Mouse (Mus musculus) cerebellum, postnatal 25 days (tissue): ENCODE measurements around the gene Fam71f2.

Experiments
- DNase-seq, 2 experiments: peaks; one replicate each; pipeline ENCODE4 v3.0.0; 2021; ENCODE audit warnings: mixed read lengths in 2 of 2

Fam71f2 gene

DNA sequence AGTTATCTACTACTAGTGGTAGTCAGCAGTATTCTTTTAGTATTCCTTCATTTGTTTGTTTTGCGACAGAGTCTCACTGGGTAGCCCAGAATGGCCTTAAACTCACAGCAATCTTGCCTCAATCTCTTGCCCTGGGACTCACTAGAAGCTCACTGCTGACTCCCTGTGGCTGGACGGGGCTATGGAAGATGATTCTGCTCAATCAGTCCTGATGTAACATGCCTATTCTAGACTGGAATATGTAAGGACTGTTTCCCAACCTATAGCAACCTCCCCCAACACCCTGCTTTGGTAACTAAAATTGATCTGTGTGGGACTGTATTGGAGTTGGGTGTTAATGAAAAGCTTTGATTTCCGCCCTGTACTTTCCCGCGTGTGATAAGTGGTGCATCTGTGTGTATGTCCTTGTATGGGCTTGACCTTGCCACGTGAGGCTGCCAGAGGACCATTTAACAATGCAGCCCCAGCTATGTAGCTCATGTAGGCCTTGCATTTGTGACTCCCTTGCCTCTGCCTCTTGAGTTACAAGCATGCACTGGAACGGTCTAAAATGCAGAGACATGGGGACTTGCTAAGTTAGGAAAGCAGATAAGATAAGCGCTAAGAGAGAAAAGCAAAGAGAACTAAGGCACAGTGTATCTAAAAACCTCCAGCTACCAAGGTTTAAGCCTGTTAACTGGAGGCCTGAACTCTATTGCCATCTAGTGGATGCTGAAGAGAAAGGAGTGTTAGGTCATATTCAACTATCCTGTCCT is 703 bp upstream of the Fam71f2 start:
- DNase-seq: peak; percentile 18 to 47

- DNase-seq: no peak
These were observed 1.3 kb downstream of the Fam71f2 start for GRCm38 (mm10) chr6:29280671-29281070.

DNA sequence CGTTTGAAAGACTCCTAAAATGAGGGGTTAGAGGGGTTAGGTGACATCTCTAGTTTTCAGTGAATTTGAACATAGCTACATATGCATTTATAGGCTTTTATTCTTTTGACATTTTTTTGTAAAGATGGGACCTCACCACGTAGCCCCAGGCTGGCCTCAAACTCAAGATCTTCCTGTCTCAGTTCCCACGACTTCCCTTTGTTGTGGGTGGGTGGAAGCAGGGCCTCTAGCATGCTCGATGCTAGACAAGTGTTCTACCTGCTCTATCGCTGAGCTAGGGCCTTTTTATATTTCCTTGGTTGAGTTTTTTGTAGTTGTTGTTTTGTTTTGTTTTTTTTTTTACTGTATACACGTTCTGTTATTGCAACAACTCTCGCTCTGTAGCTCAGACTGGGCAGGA is 7.5 kb downstream of the Fam71f2 start:
- no peak for DNase-seq

DNA sequence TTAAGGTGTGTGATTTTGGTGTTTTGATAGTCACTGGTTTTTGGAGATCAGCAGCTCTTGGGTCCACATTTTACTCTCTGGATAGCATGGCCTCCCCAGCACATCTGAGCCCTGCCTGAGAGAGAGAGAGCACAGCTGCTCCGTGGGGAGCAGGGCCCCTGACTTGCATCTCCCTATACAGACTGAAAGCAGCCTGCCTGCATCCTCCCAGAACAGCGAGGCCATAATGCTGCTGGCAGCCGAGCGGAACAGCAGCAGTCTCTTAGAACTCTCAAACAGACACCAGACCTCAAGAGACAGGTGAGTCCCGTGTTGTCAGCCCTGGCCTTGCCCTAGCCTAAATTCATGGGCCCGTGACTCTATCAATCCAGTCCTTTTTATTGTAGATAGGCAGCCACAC is 8.1 kb downstream of the Fam71f2 start:
- no peak for DNase-seq

DNA sequence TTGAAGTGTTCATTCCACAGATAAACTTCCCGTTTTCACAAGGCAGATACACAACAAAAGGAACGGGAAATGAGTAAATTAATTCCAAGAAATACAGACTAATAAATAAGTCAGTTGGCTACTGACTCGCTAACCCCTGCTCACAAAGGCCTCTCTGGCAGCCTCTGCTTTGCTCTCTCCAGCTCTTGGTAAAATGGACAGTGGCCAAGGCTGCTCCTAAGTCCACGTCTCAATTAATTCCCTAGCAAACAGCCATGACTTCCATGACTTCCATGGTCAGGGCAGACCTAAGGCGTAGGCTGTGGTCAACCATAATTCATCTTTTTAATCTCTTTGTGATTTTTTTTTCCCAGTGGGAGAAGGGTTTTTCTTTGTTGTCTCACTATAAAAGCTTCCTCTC is 8.6 kb downstream of the Fam71f2 start:
- no peak for DNase-seq

GRCm38 (mm10) chr6:29288651-29289050 is 9.3 kb downstream of the Fam71f2 start:
- DNase-seq: no peak

DNA sequence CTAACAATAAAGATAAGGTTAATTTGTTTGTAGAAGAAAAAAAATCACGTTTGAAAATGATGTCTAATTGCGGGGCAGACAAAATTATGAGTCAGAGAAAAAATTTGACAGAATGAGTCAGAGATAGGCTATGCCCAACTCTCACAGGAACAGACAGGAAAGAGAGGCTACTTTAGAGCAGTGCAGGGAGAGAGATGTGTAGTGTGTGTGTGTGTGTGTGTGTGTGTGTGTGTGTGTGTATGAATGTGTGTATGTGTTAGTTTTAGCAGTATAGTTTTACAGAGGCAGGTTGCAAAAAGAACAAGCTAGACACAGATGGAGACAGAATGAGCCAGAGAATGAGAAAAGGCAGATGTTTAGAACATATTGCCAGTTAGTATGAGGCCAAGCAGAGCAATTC is 19.7 kb downstream of the Fam71f2 start:
- DNase-seq: no peak

- peak in 1 of 2 experiments; percentile 22 for DNase-seq
These were observed 23.9 kb downstream of the Fam71f2 start for GRCm38 (mm10) chr6:29303251-29303650.

- no peak for DNase-seq
These were observed 24.3 kb downstream of the Fam71f2 start for GRCm38 (mm10) chr6:29303726-29304125.

GRCm38 (mm10) chr6:29305462-29305861 is 26.1 kb downstream of the Fam71f2 start:
- no peak for DNase-seq

DNA sequence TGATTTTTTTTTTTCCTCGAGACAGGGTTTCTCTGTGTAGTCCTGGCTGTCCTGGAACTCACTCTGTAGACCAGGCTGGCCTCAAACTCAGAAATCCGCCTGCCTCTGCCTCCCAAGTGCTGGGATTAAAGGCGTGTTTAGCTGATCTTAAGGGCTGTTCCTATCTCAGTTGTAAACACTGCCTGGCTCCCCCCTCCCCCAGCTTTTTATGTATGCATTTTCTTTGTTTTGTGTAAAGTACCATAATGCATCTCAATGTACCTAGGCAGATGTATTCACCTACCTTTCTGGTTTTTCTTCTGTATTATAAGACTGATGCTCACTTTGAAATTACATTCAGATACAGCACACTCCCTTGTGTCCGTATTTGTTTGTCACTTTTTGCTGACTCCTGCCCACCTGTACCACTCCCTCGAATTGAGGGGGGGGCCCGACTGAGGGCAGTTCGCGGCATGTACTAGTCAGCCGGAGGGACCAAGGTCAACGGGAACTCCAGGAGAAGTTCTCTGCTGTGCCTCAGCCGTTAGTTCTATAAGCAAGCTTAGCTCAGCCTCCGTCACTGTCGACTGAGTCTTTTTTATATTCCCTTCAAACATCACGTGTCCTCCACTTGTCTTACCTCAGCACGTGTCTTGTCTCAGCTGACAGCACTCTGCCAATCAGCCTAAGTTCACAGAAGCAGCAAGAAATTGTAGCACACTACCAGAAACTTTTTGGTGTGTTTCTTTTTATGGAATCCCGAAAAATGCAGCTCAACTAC is 29.6 kb downstream of the Fam71f2 start:
- no peak for DNase-seq

GRCm38 (mm10) chr6:29313690-29314202 is 34.4 kb downstream of the Fam71f2 start:
- no peak for DNase-seq

DNA sequence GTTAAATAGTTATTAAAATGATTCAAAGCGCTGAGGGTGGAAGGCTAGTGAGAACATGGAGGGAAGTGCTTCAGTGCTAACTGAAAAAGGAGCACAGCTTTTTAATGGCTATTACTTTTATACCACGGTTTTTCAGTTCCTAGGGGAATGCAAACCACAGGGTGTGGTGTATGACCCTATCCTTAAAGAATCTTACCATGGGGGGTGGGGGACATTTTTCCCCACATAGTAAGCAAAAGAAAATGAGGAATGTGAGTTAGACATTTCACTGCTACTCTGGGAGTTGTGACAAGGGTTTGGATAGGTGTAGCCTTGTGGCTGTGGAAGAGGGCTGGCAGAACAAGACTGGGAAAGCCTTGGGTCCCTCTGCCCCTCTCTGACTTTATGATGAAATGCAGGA is 37.9 kb downstream of the Fam71f2 start:
- no peak for DNase-seq

GRCm38 (mm10) chr6:29317941-29318340 is 38.5 kb downstream of the Fam71f2 start:
- DNase-seq: no peak

DNA sequence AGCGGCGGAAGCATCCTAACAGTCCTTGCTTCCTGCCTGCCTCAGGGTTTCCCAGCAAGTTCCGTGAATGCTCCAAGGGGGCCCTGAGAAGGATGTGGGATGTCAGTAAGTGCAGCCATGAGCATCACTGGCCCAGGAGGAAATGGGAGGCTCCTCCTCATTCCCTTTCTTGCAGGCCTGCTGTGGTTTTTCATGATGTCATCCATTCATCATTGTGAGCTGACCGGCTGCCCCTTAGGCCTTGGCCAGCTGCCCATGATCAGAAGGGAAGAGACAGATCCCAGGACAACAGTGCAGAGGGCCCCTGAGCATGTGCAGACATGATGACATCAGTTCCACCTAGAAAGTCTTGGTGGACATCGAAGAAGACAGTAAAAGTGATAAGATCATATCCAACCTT is 39.5 kb downstream of the Fam71f2 start, which contains the start of gene Fam71f1:
Gene Fam71f1, plus strand, starts transcription at position 262 of the 400 bp plus-strand sequence.
- DNase-seq: peak in 1 of 2 experiments; percentile 9

DNA sequence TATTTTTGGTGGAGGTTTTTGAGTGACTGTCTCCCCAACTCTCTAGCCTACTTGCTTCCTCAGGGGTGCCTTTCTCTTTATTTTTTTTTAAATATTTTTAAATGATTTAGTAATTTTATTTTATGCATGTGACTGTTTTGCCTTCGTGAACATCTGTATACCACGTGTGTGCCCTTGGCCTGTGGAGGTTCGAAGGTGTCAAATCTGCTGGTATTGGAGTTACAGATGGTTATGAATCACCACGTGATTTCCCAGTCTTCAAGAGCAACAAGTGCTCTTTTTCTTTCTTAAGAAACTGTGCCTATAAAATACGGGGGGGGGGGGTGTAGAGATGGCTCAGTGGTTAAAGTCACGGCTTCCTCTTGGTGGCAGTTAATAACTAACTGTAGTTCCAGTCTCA is 42.2 kb downstream of the Fam71f2 start:
- no peak for DNase-seq

- DNase-seq: no peak
These were observed 42.8 kb downstream of the Fam71f2 start for GRCm38 (mm10) chr6:29322147-29322546.

GRCm38 (mm10) chr6:29322735-29323134 is 43.3 kb downstream of the Fam71f2 start:
- DNase-seq: no peak

DNA sequence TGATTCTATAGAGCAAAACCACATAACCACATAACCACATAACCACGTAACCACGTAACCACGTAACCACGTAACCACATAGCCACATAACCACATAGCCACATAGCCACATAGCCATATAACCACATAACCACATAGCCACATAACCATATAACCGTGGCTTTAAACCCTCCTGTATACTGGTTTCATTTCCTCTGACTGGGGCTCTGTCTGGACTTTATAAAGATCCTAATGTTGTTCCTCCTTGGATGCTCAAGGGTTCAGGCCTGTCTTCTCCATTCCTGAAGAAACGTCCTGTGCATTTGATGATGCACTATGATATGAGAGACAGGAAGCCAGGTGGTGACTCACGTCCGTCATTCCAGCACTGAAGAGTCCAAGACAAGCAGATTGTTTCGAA is 47.6 kb downstream of the Fam71f2 start:
- DNase-seq: no peak

DNA sequence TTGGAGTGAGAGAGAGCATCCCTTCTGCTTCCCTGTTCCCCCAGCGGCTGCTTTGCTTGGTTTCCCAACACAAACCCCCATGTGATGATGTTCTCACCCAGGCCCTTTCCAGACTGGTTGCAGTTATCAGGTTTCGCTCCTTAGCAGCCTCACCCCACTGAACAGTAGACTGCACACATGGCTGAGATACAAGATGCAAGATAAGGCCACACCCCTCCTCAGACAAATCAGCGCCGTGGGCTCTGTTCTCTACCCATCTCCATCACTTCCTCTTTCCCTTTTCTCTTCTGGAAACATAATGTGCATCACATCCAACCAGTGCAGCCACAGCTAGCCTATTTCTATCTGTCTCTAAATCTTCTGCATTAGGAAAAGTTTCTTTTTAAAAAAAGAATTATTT is 50.1 kb downstream of the Fam71f2 start:
- DNase-seq: no peak
